Mouse (Mus musculus): ENCODE results near the gene Slc6a17. TPM values are rescaled to one million over a fixed set of nuclear protein-coding genes. Genes with fewer than 3 reads are reported as not detected.

Slc6a17 gene
- 3.1 and 3.3 TPM in 2 replicates for total RNA-seq (2021)
- long read RNA-seq, experiment 1, partial matches to known transcripts, result 0 of 1 reads
- long read RNA-seq, experiment 1, other reads (novel, unspliced or antisense), result 1 of 1 reads
- long read RNA-seq, experiment 2, result 0 reads

DNA sequence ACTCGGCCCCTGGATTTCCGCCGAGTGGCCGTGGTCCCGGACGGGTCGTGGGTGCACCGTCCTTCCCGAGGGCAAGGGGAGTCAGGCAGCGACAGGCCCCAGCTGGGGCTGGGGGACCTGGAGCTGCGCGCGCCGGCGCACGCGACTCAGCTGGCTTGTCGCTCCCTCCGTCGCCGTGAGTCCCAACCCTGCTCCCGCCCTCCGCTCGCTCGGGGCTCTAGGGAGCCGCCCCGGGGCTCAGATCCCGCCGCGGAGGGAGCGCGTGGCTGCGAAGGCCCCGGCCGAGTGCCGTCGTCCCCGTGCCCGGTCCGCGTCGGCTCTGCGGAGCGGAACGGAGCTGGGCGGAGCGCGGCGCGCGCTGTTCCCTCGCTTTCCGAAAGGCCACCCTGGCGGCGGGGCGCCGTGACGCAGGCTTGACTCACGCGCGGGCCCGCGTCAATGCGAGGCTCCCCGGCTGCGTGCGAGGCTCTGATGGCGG lies at the start of gene Slc6a17:
Gene Slc6a17, minus strand, starts transcription at position 388 of the 478 bp plus-strand sequence.
- DNase-seq, result peak; percentile 62

DNA sequence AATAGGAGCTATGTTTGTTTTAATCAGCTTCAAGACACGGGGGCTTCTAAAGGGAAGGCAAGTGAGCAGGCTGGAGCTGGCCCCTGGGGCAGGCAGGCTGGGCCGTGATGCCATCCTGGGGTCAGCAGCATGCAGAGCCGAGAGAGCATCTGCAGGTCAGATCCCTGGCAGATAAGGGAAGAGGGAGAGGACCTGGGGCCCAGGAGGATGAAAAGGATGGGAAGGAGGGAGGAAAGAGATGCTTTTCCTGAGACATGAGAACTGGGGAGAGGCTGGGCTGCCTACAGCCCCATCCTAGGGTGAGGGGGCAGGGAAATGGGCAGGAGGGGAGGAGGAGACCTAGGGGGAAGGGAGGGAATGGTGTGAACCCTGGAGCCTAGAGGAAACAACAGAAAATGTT lies 47.5 kb upstream of the Slc6a17 start:
- DNase-seq, result no peak

DNA sequence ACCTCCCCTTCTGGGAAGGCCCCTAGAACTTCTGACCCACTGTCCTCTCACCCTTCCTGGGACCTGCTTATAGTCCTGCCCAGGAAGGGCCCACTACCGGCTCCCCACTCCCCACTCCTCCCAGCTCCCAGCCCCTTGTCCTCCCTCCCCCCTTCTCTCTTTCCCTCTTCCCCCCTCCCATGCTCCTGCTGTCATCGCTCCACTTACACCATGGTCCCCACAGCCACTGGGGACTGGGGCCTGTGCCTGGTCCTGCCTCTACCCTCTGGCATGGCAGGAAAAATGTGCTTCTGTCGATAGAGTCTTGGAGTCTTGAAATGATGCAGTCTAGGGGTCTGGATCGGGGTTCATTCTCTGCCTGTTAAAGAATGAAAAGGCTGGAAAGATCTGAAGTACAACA lies 46.1 kb upstream of the Slc6a17 start:
- no peak for DNase-seq

DNA sequence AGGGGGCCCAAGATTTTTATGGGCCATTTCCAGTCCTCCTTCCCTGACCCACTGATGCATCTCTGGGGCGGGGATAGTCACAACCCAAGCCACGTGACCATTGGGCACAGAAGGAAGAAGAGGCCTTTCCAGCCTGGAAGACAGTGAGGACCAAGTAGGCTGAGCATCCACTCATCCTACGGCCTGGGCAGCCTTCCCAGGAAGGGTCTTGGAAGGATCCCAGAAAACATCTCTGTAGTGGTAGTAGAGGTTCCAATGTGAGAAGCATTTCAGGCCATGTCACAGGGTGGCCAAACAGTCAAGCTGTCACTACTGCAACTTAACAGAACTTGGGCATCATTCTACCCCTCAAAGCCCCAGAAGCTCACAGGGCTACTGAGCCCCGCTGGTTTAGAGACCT lies 44.8 kb upstream of the Slc6a17 start:
- DNase-seq, result no peak

DNA sequence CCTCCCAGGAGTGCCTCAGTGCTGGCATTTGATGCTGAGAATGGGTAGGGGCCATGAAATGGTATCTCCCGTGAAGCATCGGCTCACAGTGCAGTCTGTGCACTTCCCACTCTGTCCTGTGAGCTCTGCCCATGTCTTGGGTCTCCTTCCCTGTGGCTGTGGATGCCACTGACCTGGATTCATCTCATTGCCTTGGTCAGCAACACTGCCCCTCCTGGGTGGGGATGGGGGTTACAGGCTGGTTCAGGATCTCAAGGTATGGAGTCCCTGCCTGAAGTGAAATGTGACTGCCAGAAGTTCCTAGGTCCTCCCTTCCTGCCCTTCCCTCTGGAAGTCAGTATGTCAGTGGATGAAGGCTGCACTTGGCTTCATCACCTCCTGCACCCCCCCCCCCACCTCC lies 44.3 kb upstream of the Slc6a17 start:
- no peak for DNase-seq

DNA sequence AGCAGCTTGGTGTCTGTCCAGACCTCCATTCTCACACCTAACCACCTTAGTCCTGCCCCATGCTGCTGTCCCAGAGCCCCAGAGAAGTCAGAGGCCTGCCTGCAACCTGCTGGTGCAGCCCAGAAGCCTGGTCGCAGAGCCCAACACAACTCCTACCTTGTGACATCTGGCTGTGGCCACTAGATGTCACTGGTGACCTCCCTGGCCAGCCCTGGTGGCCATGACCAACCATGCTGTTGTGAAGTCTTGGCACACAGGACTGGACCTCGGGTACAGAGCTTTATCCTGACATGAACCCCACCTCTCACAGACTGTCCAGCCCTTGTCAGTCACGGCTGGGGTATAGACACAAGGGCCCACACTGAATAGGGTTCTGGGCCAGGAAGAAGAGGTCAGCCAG lies 41.4 kb upstream of the Slc6a17 start:
- DNase-seq, result peak; percentile 85

DNA sequence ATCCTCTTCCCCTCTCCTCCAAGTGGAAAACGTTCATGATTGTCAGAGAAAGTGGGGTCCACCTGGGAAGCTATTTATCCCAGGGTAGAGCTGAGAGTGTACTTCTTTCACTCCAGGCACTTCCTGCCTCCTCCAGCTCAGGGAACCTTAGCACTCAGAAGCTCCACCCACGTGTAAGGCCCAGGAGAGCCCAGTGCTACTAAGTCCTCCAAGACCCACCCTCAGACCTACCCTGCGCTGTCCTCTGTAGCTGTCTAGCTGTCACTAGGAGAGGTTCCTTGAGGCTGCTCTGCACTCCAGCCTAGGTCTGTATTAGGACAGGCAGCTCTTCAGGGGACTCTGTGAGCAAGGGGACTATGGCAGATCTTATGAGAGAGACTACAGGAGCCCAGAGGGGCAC lies 40.9 kb upstream of the Slc6a17 start:
- no peak for DNase-seq

DNA sequence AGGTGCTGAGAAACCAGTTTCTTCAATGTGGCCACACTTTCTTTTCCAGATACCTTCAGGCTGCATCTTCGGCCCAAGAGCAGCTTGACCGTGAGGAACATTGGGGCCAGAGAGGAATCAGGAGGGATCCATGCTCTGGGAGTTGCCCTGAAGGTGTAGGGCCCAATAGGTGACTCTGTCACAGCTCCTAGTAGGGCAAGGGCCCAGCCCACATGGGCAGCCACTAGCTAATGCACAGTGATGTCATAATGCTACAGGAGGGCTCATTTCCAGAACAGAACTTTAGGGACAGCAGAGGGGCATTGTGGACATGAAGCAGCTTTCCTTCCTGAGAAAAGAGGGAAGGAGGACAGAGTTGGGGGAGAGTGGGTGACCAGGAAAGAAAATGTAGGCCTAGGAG lies 37.0 kb upstream of the Slc6a17 start, which contains the start of gene Ubl4b:
Gene Ubl4b, minus strand, starts transcription at position 232 of the 400 bp plus-strand sequence.
- DNase-seq, result no peak

DNA sequence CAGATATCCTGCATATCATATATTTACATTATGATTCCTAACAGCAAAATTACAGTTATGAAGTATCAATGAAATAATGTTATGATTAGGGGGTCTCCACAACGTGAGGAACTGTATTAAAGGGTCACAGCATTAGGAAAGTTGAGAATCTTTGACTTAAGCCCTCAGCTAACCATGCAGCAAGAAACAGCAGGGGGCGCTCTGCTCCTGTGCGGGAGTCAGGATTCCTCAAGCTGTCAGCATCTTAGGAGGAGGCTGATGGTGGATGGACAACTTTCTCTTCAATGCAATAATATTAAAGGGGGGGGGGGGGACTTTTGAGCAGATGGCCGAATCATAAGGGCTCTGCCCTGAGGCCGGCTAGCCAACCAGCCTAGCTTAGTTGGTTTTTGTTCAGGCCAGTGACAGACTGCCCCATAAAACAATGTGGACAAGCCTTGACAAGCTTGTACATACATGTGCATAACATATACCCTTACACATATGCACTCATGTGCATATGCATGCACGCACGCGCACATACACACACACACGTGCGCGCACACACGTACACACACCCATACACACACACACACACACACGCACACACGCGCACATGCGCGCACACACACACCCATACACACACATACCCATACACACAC lies 32.7 kb upstream of the Slc6a17 start:
- DNase-seq, result peak; percentile 72

DNA sequence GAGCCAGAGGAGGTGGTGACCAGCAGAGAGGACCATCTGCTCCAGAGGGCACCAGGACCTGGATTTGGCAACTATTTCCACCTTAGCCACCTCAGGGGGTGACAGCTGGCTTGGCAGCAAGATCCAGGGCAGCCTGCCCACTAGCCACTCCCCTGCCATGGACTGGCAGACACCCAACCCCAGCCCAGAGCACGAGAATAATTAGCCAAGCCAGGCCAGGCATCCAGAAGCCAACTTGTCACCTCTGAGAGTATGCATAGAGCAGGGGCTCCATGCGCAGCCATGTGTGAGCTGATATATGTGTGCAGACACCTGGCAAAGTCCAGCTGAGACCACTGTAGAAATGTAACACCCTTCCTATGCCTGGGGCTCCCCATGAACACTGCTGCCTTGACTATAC lies 29.1 kb upstream of the Slc6a17 start:
- peak; percentile 34 for DNase-seq

DNA sequence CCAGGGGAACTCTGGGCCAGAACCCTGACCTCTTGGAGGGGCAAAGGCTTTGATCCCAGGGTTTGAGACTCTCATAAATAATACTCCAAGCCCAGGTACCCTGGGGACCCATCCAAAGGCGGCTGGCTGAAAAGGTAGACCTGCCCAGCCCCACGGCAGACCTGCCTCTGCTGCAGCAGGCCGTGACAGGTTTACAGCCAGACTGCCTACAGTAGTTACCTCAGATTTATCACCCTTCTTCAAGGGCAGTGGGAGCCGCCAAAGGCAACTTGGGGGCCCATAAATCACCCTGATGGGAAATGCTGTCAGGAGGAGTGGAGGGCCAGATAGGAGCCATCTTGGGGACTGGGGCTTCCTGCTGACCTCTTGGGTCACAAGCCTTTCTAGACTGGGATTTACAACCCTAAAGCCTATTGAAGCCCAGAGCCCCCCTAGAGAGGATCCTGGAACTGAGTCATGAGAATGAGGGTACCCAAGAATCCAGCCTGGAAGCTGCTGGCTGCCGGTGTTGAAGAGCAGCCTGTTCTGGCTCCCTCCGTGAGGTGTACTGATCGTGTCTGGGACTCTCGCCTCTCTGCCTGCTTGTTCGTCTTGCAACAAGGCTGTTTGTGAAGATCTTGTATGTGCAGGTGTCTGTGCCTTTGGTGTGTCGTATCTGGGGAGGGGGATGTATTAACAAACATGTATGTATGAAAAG lies 28.0 kb upstream of the Slc6a17 start:
- DNase-seq, result peak; percentile 32

DNA sequence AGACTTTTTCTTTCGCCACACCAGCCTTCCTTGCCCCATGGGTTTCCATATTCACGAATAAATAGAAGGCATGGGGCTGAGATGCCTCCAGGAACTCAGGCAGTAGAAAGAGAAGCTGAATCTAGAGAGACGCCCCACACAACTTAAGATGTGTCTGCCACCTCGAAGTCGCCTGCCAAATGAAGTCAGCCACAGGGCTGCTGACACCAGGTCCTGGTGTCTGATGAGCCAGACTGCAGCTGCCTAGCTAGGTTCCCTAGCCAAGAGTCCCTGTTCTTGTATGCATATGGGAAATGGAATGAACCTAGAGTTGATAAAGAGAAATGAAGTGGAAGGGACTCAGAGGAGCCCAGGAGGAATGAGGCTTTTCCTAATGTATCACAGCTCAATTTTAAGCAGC lies 27.5 kb upstream of the Slc6a17 start:
- no peak for DNase-seq

DNA sequence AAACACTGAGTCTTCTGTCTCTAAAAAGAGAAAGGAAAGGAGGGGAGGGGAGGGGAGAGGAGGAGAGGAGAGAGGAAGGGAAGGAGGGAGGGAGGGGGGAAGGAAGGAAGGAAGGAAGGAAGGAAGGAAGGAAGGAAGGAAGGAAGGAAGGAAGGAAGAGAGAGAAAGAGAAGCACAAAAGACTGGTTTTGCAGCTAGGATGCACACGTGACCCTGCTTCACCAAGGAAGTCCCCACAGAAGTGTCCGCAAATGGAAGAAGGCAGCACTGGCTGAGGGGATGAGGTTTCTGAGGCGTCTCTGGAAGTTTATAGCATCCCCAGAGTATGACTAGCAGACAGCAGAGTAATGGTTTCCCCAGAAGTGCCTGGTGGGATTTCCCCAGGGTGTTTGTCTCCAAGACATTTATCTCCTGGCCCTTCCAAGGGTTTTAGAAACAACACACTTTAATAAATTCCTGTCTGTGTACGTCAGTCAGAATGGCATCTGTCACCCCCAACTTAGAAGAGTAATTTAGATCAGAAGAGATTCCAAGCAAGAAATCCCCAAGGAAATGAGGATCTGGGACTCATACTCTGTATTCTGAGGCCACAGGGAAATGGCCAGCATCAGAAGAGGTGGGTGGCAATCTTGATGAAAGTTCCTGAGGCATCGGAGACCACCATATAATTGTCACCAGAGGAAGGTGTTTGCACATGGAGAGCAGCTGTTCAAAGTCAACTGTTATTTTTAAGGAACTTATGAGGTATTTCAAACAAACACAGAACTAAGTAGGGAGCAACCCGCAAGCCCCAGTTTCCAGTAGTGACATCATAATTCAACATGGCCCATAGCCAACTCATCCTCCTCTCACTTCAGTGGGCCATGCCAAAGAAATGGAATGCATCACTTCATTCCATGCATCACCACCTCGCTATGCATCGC lies 25.6 kb upstream of the Slc6a17 start:
- no peak for DNase-seq

DNA sequence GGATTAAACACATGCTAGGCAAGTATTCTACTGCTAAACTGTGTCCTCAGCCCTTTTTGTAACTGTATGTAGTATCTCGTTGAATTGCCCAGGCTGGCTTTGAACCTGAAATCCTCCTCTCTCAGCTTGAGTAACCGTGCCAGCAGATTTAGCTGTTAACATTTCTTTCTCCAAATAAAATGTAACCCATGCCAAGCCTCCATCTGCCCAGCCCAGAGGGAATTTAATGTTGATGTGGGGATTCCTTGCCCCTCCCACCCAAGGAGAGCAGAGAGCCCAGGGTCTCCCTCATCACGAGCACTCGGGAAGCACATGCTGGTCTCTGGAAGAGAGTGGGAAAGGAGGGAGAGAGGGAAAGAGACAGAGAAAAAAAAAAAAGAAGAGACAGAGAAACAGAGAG lies 24.8 kb upstream of the Slc6a17 start:
- DNase-seq, result no peak

DNA sequence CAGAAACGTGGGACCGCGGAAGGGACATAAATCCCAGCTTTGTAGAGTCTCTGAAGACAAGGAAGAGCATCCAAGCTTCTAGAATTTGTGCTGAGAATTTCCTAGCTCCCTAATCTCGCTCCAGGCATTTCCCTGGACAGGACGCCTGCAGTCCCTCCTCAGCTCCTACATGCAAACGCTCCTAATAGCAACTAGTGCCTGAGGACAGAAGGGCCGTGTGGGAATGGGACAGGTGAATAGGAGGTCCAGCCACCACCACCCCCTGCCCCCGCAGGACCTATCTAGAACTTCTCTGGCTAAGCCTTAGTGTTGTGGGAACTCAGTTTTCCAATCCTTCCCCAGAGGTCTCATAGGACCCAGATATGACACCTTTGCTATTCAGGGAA lies 19.7 kb upstream of the Slc6a17 start:
- no peak for DNase-seq

DNA sequence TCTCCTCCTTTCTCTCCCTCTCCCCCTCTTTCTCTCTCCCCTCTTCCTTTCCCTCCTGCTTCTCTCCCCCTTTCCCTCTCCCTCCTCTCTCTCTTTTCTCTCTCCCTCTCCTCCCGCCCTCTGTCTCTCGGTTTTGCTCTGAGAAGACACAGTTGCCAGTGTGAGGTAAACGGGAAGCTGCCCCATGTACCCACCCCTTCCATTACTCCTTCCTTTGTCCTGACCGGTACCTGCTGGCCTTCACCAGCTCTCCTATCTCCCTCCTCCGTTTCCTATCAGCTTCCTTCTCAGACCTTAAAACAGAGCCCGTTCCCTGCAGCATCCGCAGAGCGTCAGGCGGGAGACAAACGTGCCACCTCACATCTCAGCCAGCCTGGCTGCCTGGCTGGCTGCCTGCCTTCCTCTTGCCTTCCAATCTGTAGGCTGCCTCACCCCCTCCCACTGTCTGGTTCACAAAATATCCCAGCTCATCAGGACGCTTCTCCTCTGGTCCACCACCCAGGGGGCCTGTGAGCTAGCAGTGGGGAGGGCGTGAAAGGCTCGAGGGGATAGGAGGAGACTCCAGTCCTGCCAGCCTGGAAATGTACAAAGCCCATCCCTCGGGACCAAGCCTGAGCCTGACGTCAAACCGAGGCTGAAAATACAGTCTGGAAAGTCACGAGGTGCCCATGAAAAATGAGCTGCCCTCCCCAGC lies 19.1 kb upstream of the Slc6a17 start:
- DNase-seq, result peak; percentile 51

DNA sequence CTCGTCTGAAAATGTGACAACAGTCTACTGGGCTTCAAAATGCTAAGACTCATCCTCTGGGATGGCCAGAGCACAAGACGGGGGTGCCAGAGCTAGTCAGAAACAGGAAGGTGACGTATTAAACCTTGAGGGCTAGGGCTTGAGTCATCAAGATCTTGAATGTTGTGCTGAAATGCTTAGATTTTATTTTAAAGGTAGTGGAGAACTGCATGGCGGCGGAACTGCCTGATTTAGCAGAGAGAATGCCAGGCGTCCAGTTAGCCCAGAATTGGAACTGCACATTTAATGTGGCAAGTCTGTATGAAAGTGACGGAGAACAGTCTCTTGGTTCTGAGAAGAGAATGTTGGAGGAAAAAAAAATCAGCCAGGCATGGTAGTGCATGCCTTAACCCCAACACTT lies 17.1 kb upstream of the Slc6a17 start:
- DNase-seq, result no peak

DNA sequence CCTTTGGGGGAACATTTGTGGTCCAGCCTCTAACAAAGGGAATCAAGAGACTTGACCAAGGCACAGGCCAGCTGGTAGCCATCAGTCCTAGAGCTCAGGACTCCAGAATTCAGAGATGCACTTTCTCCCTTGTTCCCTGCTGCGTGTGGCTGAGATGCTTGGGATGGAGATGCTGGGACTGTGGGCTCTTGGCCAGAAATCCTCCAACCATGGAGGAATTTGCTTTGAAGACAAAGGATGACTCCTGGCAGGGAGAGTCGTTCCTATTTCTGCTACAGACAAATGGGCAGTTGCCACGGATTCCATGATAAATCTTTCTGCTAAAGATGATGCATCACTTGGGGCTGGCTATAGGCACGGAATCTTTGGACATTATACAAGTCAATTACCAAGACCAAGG lies 15.7 kb upstream of the Slc6a17 start:
- no peak for DNase-seq

DNA sequence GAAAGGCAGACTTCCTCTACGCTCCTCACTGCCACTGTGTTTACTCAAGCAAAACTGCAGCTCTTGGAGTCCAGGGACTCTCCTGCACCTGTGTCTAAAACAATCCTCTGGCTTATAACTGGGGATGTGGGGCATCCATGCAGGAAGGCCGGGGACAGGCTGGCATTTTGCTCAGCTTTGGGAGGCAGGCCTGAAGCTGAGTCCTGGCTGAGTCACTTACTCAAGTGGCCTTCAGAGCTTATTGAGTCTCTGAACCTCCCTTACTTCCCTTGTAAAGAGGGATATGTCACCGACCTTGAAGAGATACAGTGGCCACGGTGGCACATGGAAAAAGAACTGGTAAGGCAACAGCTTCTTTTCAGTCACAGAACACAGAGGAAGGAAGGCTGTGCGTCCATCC lies 12.8 kb upstream of the Slc6a17 start:
- DNase-seq, result peak; percentile 55

DNA sequence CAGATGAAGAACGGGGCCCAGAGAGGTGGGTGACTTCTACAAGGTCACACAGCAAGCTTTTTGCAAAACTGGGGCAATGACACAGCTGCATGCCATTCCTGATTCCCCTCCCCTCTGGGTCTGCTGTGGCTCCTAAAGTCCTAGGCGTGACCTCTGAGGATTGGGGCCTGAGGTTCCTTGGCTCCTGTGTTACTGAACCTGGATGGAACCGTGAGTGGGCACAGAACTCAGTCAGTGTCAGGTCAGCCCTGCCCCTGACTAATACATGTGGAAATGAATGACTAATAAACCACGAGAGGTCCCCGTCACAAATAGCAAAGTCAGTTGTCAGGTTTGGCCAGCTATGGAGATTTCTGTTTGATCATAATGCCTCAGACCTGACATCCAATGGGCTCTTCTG lies 11.4 kb upstream of the Slc6a17 start:
- no peak for DNase-seq

DNA sequence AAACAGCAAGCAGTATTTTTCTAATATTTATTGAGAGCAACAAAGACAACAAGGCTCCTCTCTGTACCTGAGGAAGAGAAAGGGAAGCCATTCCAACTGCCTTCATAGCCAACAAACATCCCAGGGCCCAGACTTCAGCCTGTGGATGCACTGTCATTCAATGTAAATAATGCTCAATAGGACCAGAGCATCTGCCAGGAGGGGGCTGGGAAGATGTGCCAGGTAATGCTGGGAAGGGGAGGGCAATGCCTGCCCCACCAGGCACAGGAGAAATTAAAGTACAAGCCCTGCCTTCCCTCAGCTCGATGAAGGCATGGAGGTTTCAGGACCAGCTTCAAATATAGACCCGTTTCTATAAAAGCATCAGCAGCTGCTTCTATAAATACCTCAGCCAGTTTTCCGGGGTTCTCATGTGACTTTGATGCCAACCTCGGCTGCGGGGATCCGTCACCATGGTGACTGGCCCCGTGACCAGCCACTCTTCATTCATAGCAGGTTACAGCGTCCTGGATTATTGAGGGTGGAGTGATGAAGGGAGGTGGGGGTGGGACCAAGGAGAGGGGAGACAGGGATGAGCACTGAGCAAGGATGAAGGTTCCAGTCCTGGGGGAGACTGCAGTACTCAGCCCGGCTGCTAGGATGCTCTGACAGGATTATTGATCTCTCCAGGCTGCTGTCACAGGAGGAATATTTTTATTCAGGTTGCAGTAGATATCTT lies 10.7 kb upstream of the Slc6a17 start:
- DNase-seq, result peak; percentile 9

Data from adrenal gland, postnatal 14 days (tissue).